8 mouse cellular contexts compared by ENCODE assay signal in the genomic region with DNA sequence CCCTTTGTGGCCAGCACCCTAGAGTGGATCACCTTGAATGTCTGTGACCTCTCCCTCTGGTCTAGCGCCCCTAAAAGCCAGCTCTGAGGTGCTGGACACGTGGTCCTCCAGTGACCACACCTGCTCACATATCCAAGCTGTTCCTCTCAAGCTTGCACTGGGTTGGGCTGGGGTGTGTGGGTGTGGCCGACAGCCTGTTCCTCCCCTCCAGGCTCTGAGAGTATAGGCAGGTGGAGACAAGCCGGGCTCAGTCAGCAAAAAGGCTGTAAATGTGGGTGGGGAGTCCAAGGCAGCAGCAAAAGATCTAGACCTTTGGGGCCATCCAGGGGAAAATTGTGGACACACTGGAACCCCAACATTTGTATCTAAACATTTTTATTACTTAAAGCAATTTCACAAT. TPM values are rescaled to one million over a fixed set of nuclear protein-coding genes. Genes with fewer than 3 reads are reported as not detected.
A peak's percentile ranks its signal among the peaks of the same experiment; 100 is the strongest.
DNase-seq lines count a peak whose midpoint lies in the region; ATAC-seq lines count a peak whose summit lies in the region.
"Had no signal": no experiment of that assay in that cellular context is flagged by ENCODE, and none has a peak within 500 bp of the region (broad histone marks: within the 10 kb centered on the region; RNA-seq: fewer than 3 reads in every experiment).

No protein-coding gene starts in this region.

- peak; percentile 46 for DNase-seq in urinary bladder, adult 2 months (ENCODE audit: low spot score)
- no peak for DNase-seq in urinary bladder, postnatal 25 days (ENCODE audit: low spot score)
- peak; percentile 40 for DNase-seq in lung, postnatal 10 days
- no peak for DNase-seq in layer of hippocampus, postnatal 36 days
- no peak for DNase-seq in testis, postnatal 14 days (ENCODE audit: low spot score)
- DNase-seq in kidney, adult 18-20 months, result no peak

- ATAC-seq in erythroid progenitor cell, adult 5-6 weeks (replicated peaks; ENCODE audit: low FRiP score, poor library complexity, severe bottlenecking), result peak; percentile 80

RNA-seq across cellular contexts. Expression of a gene that starts 4.6 kb away (rescaled TPM):
- polyA plus RNA-seq in urinary bladder, adult 2 months (2012; rRNA removed), result 12.3 and 12.7 TPM in 2 replicates
- not detected in 2 replicates for total RNA-seq in erythroid progenitor cell, adult 5-6 weeks (2015; ENCODE audit: low replicate concordance)
- total RNA-seq in erythroid progenitor cell, adult 5-6 weeks (2017; ENCODE audit: low replicate concordance), result 0.15 and 0.39 TPM in 2 replicates
- total RNA-seq in layer of hippocampus, postnatal 36 days (2021), result 10 to 100 TPM; 50.0 to 55.4 TPM

RNA-seq across cellular contexts. Expression of a gene that starts 45.3 kb away (rescaled TPM):
- polyA plus RNA-seq in urinary bladder, adult 2 months (2012; rRNA removed), result 0.69 and 0.93 TPM in 2 replicates
- total RNA-seq in erythroid progenitor cell, adult 5-6 weeks (2015; ENCODE audit: low replicate concordance), result not detected in 2 replicates
- total RNA-seq in erythroid progenitor cell, adult 5-6 weeks (2017; ENCODE audit: low replicate concordance), result not detected in 2 replicates
- 10 to 100 TPM; 14.6 to 16.9 TPM for total RNA-seq in layer of hippocampus, postnatal 36 days (2021)
- polyA plus RNA-seq: midbrain, embryonic 11.5 days had no signal

Comparison
In these comparisons a context has a peak if more than half of its experiments do, and no peak if none do; other contexts are left out.
1. DNase-seq: peak in urinary bladder, adult 2 months (single experiment) and lung, postnatal 10 days (single experiment); none in urinary bladder, postnatal 25 days (single experiment), layer of hippocampus, postnatal 36 days (0 of 2), testis, postnatal 14 days (single experiment) and kidney, adult 18-20 months (single experiment).
2. RNA of a gene that starts 4.6 kb away (total RNA-seq): 50.0 to 55.4 TPM in layer of hippocampus, postnatal 36 days; 0.15 to 0.39 TPM in erythroid progenitor cell, adult 5-6 weeks; every median in the first group is over 10 times any median in the second.
3. RNA of a gene that starts 45.3 kb away (total RNA-seq): 14.6 to 16.9 TPM in layer of hippocampus, postnatal 36 days; not detected in erythroid progenitor cell, adult 5-6 weeks; every median in the first group is over 10 times any median in the second.